Mouse (Mus musculus): ENCODE measurements around the gene Eef1akmt3. TPM values are rescaled to one million over a fixed set of nuclear protein-coding genes. Genes with fewer than 3 reads are reported as not detected.

Eef1akmt3 gene
- total RNA-seq, 2 experiments from 2014 or later: 0.17 to 0.38 TPM

GRCm38 (mm10) chr10:127002056-127002455, 39.3 kb downstream of the Eef1akmt3 start:
- no peak for DNase-seq (ENCODE audit: low spot score in 2 of 2)

GRCm38 (mm10) chr10:127001297-127001696, 40.0 kb downstream of the Eef1akmt3 start:
- no peak for DNase-seq (ENCODE audit: low spot score in 2 of 2)

- no peak for DNase-seq (ENCODE audit: low spot score in 2 of 2)
Measured at GRCm38 (mm10) chr10:127000529-127000928, 40.8 kb downstream of the Eef1akmt3 start, which contains the start of gene Avil. Avil (plus strand) TSS chr10:127000709.

GRCm38 (mm10) chr10:126997340-126998113, 43.8 kb downstream of the Eef1akmt3 start:
- DNase-seq (ENCODE audit: low spot score in 2 of 2): no peak

- no peak for DNase-seq (ENCODE audit: low spot score in 2 of 2)
Measured at GRCm38 (mm10) chr10:126993621-126994020, 47.7 kb downstream of the Eef1akmt3 start.

GRCm38 (mm10) chr10:126991676-126992075, 49.6 kb downstream of the Eef1akmt3 start:
- no peak for DNase-seq (ENCODE audit: low spot score in 2 of 2)

- DNase-seq (ENCODE audit: low spot score in 2 of 2): peak; percentile 67 to 89
Measured at GRCm38 (mm10) chr10:126990313-126991056, 50.8 kb downstream of the Eef1akmt3 start.

GRCm38 (mm10) chr10:126988513-126989165, 52.7 kb downstream of the Eef1akmt3 start:
- no peak for DNase-seq (ENCODE audit: low spot score in 2 of 2)

- DNase-seq (ENCODE audit: low spot score in 2 of 2): no peak
Measured at GRCm38 (mm10) chr10:126987183-126988118, 53.9 kb downstream of the Eef1akmt3 start.

- peak; percentile 46 to 65 for DNase-seq (ENCODE audit: low spot score in 2 of 2)
Measured at GRCm38 (mm10) chr10:126986541-126986961, 54.8 kb downstream of the Eef1akmt3 start.

- DNase-seq (ENCODE audit: low spot score in 2 of 2): no peak
Measured at GRCm38 (mm10) chr10:126985579-126985978, 55.7 kb downstream of the Eef1akmt3 start.

- no peak for DNase-seq (ENCODE audit: low spot score in 2 of 2)
Measured at GRCm38 (mm10) chr10:126985127-126985526, 56.2 kb downstream of the Eef1akmt3 start.

- no peak for DNase-seq (ENCODE audit: low spot score in 2 of 2)
Measured at GRCm38 (mm10) chr10:126984189-126985004, 56.9 kb downstream of the Eef1akmt3 start.

GRCm38 (mm10) chr10:126983193-126983725, 58.1 kb downstream of the Eef1akmt3 start:
- DNase-seq (ENCODE audit: low spot score in 2 of 2): no peak

GRCm38 (mm10) chr10:126981746-126982145, 59.6 kb downstream of the Eef1akmt3 start:
- DNase-seq (ENCODE audit: low spot score in 2 of 2): no peak

Measured in layer of hippocampus, adult 18-20 months (tissue).